Mouse (Mus musculus) embryonic facial prominence, embryonic 11.5 days (tissue): ENCODE measurements around the gene Flt3l. TPM values are rescaled to one million over a fixed set of nuclear protein-coding genes. Genes with fewer than 3 reads are reported as not detected.

Experiments used
- ATAC-seq: fragments of 200-750 bp; cut with Nextera tagmentation; replicated peaks from 2 replicates; pipeline ENCODE4 v1.8.0; 2017; ENCODE audit warnings: low read depth; ENCODE audit not compliant: insufficient number of reproducible peaks, low FRiP score, low TSS enrichment
- DNase-seq: peaks from one replicate; pipeline ENCODE4 v3.0.0-alpha.2; 2015; ENCODE audit warnings: low spot score
- H3K27ac ChIP-seq: fragments of 300-500 bp; sonication (generic); replicated peaks from 2 replicates; pipeline ENCODE4 v1.5.1; 2014; ENCODE audit warnings: mild to moderate bottlenecking, low read depth, low read length, control low read depth
- H3K27me3 ChIP-seq: fragments of 300-500 bp; sonication (generic); 2 replicates; pipeline ENCODE4 v1.6.1; 2014; ENCODE audit warnings: mild to moderate bottlenecking, low read length, moderate library complexity, mixed read lengths; ENCODE audit not compliant: control insufficient read depth, insufficient read depth
- H3K36me3 ChIP-seq: fragments of 300-500 bp; sonication (generic); replicated peaks from 2 replicates; pipeline ENCODE4 v1.6.1; 2014; ENCODE audit warnings: low read depth, mild to moderate bottlenecking, low read length, moderate library complexity, mixed read lengths; ENCODE audit not compliant: control insufficient read depth, insufficient read depth
- H3K4me1 ChIP-seq: fragments of 300-500 bp; sonication (generic); 2 replicates; pipeline ENCODE4 v1.6.1; 2014; ENCODE audit warnings: low read length, mixed read lengths; ENCODE audit not compliant: control insufficient read depth, insufficient read depth
- H3K4me2 ChIP-seq: fragments of 300-500 bp; sonication (generic); 2 replicates; pipeline ENCODE4 v1.6.1; 2014; ENCODE audit warnings: low read depth, mild to moderate bottlenecking, control low read depth, low read length, moderate library complexity
- H3K4me3 ChIP-seq: fragments of 300-500 bp; sonication (generic); 2 replicates; pipeline ENCODE4 v1.5.1; 2014; ENCODE audit warnings: low read depth, low read length, control low read depth
- H3K9ac ChIP-seq: fragments of 300-500 bp; sonication (generic); replicated peaks from 2 replicates; pipeline ENCODE4 v1.6.1; 2014; ENCODE audit warnings: mild to moderate bottlenecking, control low read depth, low read length
- H3K9me3 ChIP-seq: fragments of 300-500 bp; sonication (generic); replicated peaks from 2 replicates; pipeline ENCODE4 v1.6.1; 2016; ENCODE audit warnings: mild to moderate bottlenecking, low read length, inconsistent platforms, mixed read lengths; ENCODE audit not compliant: control insufficient read depth
- WGBS: fragments of 180-500 bp; shearing (Covaris S2); extraction: QIAGEN DNeasy Blood & Tissue Kit; methylation state at CpG from one replicate; pipeline ENCODE4 v1.1.7; 2014; 5-methylcytosine and 5-hydroxymethylcytosine counted together
- polyA plus RNA-seq: library from polyadenylated mRNA; unstranded; fragments of >200 nt; fragmentation: Nextera tagmentation; extraction: Ambion mirVana; gene quantifications from 2 replicates; pipeline ENCODE4 v1.2.1, GENCODE M21; 2014

Gene Flt3l
- polyA plus RNA-seq, 1 experiment from 2014 or later: 0.52 TPM

DNA sequence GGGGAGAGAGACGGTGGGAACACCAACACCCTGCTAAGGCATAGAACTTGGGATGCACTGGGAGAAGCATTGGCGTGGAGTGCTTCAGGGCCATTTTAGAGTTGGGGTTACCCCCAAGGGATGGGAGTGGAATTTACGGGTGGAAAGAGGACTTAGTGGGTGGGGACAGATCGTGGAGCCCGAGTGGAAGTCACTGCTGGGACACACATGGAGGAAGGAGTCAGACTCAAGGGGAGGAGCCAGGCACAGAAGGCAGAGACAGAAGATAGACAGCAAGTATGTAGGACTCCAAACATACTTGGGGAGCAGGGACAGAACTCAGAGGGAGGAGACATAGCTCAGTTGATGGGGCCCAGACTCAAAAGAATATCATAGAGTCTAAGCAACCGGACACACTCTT, 26.3 kb upstream of the Flt3l start:
- DNase-seq (no peak), ATAC-seq (no peak; the same call in none of the 2 replicates)
- Histone ChIP-seq H3K27me3 (peaks cover 46% of the 10 kb centered on the region), H3K9me3 (no peaks in the 10 kb centered on the region; the same call in 1 of the 2 replicates), H3K4me1 (peaks cover 4% of the 10 kb centered on the region; the same call in 1 of the 2 replicates), H3K4me3 (peak overlapping the region; percentile 24; the same call in 1 of the 2 replicates), H3K36me3 (no peaks in the 10 kb centered on the region; the same call in 1 of the 2 replicates), H3K9ac (no peak overlapping the region), H3K27ac (no peak overlapping the region), H3K4me2 (peak overlapping the region; percentile 50)
- 26% methylated on average over 6 of the region's 6 CpGs for WGBS

DNA sequence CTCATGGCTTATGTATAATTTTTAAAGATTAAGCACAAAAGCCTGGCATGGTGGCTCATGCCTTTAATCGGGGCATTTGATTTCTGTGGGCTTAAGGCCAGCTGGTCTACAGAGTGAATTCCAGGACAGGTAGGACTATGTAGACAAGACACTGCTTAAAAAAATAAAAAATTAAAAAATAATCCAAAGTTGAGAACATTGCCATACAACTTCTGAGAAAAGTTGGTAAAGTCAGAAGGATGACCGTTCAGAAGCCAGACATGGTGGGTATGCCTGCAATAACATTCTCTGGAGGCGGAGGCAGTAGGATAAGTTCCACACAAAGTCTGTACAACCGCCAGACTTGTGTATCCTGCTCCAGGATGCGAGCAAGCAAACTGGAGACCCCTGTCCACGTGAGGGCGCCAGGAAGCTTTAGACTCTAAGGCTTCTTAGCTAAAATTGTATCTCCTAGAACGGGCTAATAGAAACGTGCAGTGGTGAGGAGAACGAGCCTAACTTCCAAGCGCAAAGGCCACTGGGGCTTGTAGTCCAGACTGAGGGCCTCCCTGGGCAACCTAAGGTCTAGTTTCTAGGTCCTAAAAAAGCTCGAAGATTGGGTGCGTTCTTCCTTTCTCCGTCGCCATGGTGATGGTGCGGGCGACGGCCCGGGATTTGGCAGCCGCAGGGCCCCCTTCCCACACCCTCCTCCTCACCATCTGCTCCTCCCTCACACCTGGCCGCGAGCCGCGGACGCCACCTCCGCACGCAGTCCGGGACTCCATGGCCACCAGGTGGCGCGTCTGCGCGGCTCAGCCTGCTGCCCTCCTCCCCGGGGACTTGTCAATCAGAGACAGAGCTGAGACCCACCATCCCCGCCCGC, 25.6 kb upstream of the Flt3l start:
- 5% methylated on average over 35 of the region's 35 CpGs for WGBS
- Histone ChIP-seq H3K27ac (no peak overlapping the region), H3K4me1 (peaks cover 4% of the 10 kb centered on the region; the same call in 1 of the 2 replicates)

DNA sequence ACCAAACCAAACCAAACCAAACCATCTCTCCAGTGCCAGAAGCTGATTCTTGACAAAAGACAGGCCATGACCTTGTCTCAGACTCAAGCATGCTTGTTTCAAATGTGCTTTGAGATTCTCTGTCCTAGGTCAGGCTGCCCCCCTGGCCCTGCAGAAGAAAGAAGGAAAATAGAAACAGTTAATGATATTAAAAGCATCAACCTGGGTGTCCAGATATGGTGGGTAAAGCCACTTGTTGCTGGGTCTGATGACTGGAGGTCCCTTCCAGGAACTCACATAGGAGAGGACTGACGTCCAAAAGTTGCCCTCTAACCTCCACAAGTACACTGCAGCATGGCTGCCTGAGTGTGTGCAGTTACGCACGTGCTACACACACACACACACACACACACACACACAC, 24.6 kb upstream of the Flt3l start:
- DNase-seq (no peak), ATAC-seq (no peak)
- Histone ChIP-seq H3K27me3 (peaks cover 31% of the 10 kb centered on the region), H3K9ac (no peak overlapping the region), H3K4me3 (no peak overlapping the region), H3K9me3 (no peaks in the 10 kb centered on the region), H3K4me2 (no peak overlapping the region), H3K4me1 (peaks cover 4% of the 10 kb centered on the region; the same call in 1 of the 2 replicates), H3K36me3 (no peaks in the 10 kb centered on the region; the same call in 1 of the 2 replicates), H3K27ac (no peak overlapping the region)
- 93% methylated on average over 3 of the region's 3 CpGs for WGBS

More for the DNA sequence above, 25.6 kb upstream of the Flt3l start:
- H3K9ac ChIP-seq: no peak overlapping the region
- peak overlapping the region; percentile 50 for H3K4me2 ChIP-seq
- H3K27me3 ChIP-seq: peaks cover 39% of the 10 kb centered on the region
- H3K9me3 ChIP-seq: no peaks in the 10 kb centered on the region; the same call in 1 of the 2 replicates
- peak; percentile 81 for ATAC-seq
- DNase-seq: peak; percentile 94
- no peaks in the 10 kb centered on the region; the same call in 1 of the 2 replicates for H3K36me3 ChIP-seq
- H3K4me3 ChIP-seq: peak overlapping the region; percentile 24

DNA sequence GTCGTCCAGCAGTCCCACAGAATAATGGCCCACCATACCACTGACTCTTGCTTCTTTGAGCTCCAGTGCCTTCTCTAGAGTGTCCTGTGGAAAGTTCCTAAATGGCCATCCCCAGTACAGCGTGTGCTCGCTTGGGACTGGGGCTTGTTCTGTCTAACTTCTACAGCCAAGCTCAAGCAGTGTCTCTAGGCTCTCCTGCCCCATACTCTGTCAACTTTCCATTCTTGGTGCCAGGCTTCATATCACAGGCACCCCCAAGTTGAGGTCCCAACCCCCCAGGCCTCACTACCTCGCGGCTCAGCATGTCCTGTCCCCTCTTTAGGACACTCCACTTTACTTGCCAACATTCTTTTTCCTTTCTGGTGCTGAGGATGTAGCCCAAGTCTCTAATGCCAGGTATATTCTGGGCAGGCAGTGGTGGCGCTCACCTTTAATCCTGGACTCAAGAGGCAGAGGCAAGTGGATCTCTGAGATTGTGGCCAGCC, 24.1 kb upstream of the Flt3l start:
- no peak overlapping the region for H3K9ac ChIP-seq
- peaks cover 4% of the 10 kb centered on the region; the same call in 1 of the 2 replicates for H3K4me1 ChIP-seq
- H3K27me3 ChIP-seq: peaks cover 26% of the 10 kb centered on the region
- WGBS: 96% methylated on average over 6 of the region's 6 CpGs
- H3K4me2 ChIP-seq: no peak overlapping the region
- H3K27ac ChIP-seq: no peak overlapping the region
- no peaks in the 10 kb centered on the region; the same call in 1 of the 2 replicates for H3K36me3 ChIP-seq
- ATAC-seq (no peak), DNase-seq (no peak)
- no peak overlapping the region for H3K4me3 ChIP-seq
- H3K9me3 ChIP-seq: no peaks in the 10 kb centered on the region

DNA sequence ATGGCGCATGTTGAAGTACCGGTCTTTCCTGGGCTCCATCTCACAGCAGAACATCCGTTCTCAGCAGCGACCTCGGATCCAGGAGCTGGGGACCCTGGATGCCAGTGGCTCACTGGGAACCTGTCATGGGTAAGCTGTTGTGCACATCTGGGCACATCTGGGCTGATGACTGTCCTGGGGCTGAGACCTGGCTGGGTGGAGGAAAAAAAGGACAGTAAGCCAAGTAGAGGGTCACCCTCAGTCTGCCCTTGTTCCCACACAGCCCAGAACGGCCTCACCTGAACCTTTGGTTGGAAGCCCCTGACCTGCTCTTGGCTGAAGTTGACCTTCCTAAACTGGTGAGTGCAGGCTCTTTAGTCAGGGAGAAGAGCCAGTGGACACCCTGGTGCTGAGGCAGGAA, 22.8 kb upstream of the Flt3l start:
- Histone ChIP-seq H3K4me1 (peaks cover 4% of the 10 kb centered on the region; the same call in 1 of the 2 replicates), H3K27ac (no peak overlapping the region), H3K4me2 (no peak overlapping the region), H3K27me3 (peaks cover 12% of the 10 kb centered on the region), H3K4me3 (no peak overlapping the region), H3K9me3 (no peaks in the 10 kb centered on the region), H3K36me3 (no peaks in the 10 kb centered on the region; the same call in 1 of the 2 replicates), H3K9ac (no peak overlapping the region)
- 90% methylated on average over 6 of the region's 6 CpGs for WGBS
- DNase-seq (no peak), ATAC-seq (no peak)

DNA sequence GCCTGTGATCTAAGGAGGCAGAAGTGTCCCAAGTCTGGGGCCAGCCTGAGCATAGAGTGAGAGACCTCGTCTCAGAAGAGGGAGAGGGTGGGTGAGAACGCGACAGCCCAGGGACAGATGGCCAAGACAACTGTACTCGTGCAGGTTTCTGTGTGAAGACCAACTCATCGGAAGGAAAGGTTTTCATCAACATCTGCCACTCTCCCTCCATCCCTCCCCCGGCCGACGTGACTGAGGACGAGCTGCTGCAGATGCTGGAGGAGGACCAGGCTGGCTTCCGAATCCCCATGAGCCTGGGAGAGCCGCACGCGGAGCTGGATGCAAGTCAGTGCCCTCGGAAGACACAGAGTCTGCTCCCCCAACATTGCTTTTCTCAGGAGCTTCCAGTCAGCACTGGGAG, 21.2 kb upstream of the Flt3l start:
- Histone ChIP-seq H3K9me3 (no peaks in the 10 kb centered on the region), H3K27me3 (no peaks in the 10 kb centered on the region), H3K4me3 (no peak overlapping the region), H3K4me2 (no peak overlapping the region), H3K36me3 (no peaks in the 10 kb centered on the region; the same call in 1 of the 2 replicates), H3K4me1 (peaks cover 2% of the 10 kb centered on the region), H3K27ac (no peak overlapping the region), H3K9ac (no peak overlapping the region)
- no peak for DNase-seq
- ATAC-seq: no peak
- 88% methylated on average over 14 of the region's 14 CpGs for WGBS

DNA sequence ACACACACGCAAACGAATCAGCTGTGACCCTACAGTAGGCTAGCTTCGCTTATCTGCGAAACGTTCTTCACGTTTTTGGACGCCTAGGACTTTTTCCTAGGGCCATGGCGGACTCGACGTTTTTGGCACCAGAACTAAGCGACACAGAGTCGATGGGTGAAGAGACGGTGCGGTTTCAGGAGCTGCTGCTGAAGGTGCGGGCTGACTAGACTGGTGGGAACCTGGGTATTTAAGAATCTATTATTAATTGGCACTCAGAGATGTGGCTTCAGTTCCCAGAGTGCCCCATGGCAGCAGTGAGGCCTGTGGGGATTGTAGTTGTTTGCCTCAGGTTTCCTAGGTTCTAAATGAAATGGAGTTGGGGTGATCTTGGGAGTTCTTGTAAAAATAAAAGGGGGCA, 20.0 kb upstream of the Flt3l start:
- DNase-seq (no peak), ATAC-seq (no peak)
- Histone ChIP-seq H3K4me1 (peaks cover 2% of the 10 kb centered on the region; the same call in 1 of the 2 replicates), H3K4me3 (no peak overlapping the region), H3K27ac (no peak overlapping the region), H3K27me3 (no peaks in the 10 kb centered on the region), H3K9ac (no peak overlapping the region), H3K36me3 (no peaks in the 10 kb centered on the region; the same call in 1 of the 2 replicates), H3K4me2 (no peak overlapping the region), H3K9me3 (no peaks in the 10 kb centered on the region)
- 95% methylated on average over 15 of the region's 15 CpGs for WGBS

DNA sequence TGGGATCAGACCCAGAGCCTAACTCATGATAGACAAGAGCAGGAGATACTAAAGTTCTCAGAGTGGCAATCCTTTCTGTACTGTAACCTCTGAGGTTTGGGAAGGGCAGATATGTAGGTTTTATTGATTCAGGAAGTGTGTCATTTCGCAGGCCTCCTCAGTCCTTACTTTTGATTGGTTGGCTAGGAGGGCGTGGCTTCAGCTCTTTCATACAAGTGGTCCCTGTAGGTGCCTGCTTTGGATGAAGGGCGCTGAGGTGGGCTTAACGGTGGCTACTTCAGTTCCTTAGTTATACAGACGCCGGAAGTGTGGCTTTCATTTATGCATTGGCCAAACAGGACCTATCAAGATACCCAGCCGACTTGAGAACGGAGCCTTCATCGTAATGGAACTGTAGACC, 19.4 kb upstream of the Flt3l start:
- H3K4me2 ChIP-seq: no peak overlapping the region
- ATAC-seq: no peak
- H3K27me3 ChIP-seq: no peaks in the 10 kb centered on the region
- no peak overlapping the region for H3K9ac ChIP-seq
- DNase-seq: no peak
- WGBS: 88% methylated on average over 9 of the region's 9 CpGs
- H3K27ac ChIP-seq: no peak overlapping the region
- peaks cover 6% of the 10 kb centered on the region for H3K4me1 ChIP-seq
- no peaks in the 10 kb centered on the region for H3K9me3 ChIP-seq
- H3K36me3 ChIP-seq: no peaks in the 10 kb centered on the region; the same call in 1 of the 2 replicates
- no peak overlapping the region for H3K4me3 ChIP-seq
